Comparison of ENCODE assay signal across 8 mouse cellular contexts in the genomic region with DNA sequence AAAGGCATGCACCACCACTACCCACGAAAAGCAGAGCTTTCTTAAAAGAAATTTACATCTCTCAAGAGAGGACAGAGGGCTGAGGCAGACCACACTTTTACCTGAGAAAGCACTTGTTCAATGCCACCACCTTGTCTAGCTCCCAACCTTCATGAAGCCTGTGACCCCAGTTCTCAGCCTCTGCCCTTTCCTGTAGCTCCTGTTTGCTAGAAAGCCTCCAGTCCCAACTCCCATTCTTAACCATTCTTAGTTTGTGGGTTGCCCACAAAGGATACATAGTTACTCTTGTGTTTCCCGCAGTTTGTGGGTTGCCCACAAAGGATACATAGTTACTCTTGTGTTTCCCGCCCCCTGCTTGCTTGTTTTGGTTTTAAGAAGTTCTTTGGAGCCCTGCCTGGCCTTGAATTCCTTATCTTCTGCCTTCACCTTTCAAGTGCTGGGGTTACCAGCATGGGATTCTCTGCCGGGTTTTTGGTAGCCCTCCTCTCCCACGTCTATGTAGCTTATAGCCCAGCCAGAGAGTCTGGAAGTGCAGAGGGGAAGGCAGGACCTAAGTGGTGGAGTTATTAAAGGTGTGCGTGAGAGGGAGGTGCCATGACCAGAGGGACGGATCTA. TPM values are rescaled to one million over a fixed set of nuclear protein-coding genes. Genes with fewer than 3 reads are reported as not detected.
DNase-seq lines count a peak whose midpoint lies in the region; ATAC-seq and TF ChIP-seq lines count a peak whose summit lies in the region.

No protein-coding gene starts in this region.

- peaks cover 20% of the 10 kb centered on the region for H3K36me3 ChIP-seq in G1E (replicated peaks)
- H3K36me3 ChIP-seq in erythroblast, embryonic 14.5 days (ENCODE audit: control insufficient read depth): no peaks in the 10 kb centered on the region
- H3K36me3 ChIP-seq in midbrain, postnatal 0 days (ENCODE audit: insufficient read depth, low read length): no peaks in the 10 kb centered on the region

- H3K27ac ChIP-seq in midbrain, postnatal 0 days (ENCODE audit: low read depth, low read length): no peak overlapping the region

- H3K4me2 ChIP-seq in midbrain, postnatal 0 days (ENCODE audit: low read depth, low read length, poor library complexity, severe bottlenecking): no peak overlapping the region

- no peak overlapping the region for H3K9ac ChIP-seq in midbrain, postnatal 0 days (replicated peaks; ENCODE audit: low read length, poor library complexity, severe bottlenecking)

- H3K9me3 ChIP-seq in G1E (replicated peaks): no peaks in the 10 kb centered on the region
- no peaks in the 10 kb centered on the region for H3K9me3 ChIP-seq in erythroblast, embryonic 14.5 days (ENCODE audit: control insufficient read depth, low read length)
- H3K9me3 ChIP-seq in midbrain, postnatal 0 days (ENCODE audit: low read length): no peaks in the 10 kb centered on the region

- peaks cover 63% of the 10 kb centered on the region for H3K4me1 ChIP-seq in G1E (ENCODE audit: insufficient read depth, low read depth, low read length)
- H3K4me1 ChIP-seq in erythroblast, embryonic 14.5 days (ENCODE audit: control insufficient read depth): peaks cover 49% of the 10 kb centered on the region
- peaks cover 4% of the 10 kb centered on the region; the same call in 1 of the 2 replicates for H3K4me1 ChIP-seq in midbrain, postnatal 0 days (ENCODE audit: insufficient read depth, low read length)

- peaks cover 35% of the 10 kb centered on the region for H3K27me3 ChIP-seq in G1E (ENCODE audit: insufficient read depth, low read length)
- H3K27me3 ChIP-seq in erythroblast, embryonic 14.5 days (ENCODE audit: control insufficient read depth): peaks cover 51% of the 10 kb centered on the region
- peaks cover 64% of the 10 kb centered on the region for H3K27me3 ChIP-seq in midbrain, postnatal 0 days (ENCODE audit: insufficient read depth, low read length)

- H3K4me3 ChIP-seq in G1E (ENCODE audit: low read depth, low read length): peak overlapping the region; percentile 73
- H3K4me3 ChIP-seq in erythroblast, embryonic 14.5 days (replicated peaks): peak overlapping the region; percentile 71
- H3K4me3 ChIP-seq in midbrain, postnatal 0 days (ENCODE audit: low read depth, low read length): no peak overlapping the region

- 41% methylated on average over 7 of the region's 7 CpGs for WGBS in midbrain, postnatal 0 days

- DNase-seq in kidney, adult 18-20 months: peak; percentile 7
- no peak for DNase-seq in kidney, postnatal 36 days
- peak; percentile 22 for DNase-seq in G1E (ENCODE audit: low spot score)
- DNase-seq in layer of hippocampus, adult 11-12 months (ENCODE audit: low spot score): no peak
- no peak for DNase-seq in urinary bladder, postnatal 25 days (ENCODE audit: low spot score)
- no peak for DNase-seq in midbrain, postnatal 0 days (ENCODE audit: low spot score)

- ATAC-seq in G1E (ENCODE audit: extremely low read depth, insufficient number of reproducible peaks, low FRiP score, poor library complexity, severe bottlenecking): 0 out of 2 replicates have a peak, but pooled peaks have one; percentile 4
- peak; percentile 38 for ATAC-seq in megakaryocyte progenitor cell, adult 5-6 weeks (replicated peaks; ENCODE audit: poor library complexity)
- no peak for ATAC-seq in midbrain, postnatal 0 days (ENCODE audit: low FRiP score)

- no peak for TF ChIP-seq CTCF in G1E (IDR thresholded peaks at IDR 0.05; ENCODE audit: low read depth, low read length)
- no peak for TF ChIP-seq CTCF in midbrain, postnatal 0 days (IDR thresholded peaks at IDR 0.05)

RNA-seq across cellular contexts. Expression of a gene that starts 1.4 kb away (rescaled TPM):
- 54.7 and 66.4 TPM in 2 replicates for total RNA-seq in G1E (2014; fragmentation: Nextera tagmentation)
- total RNA-seq in G1E (2017): 39.7 and 46.3 TPM in 2 replicates
- 2.3 and 3.5 TPM in 2 replicates for polyA plus RNA-seq in G1E (2012)
- 0.01 and 0.02 TPM in 2 replicates for polyA plus RNA-seq in erythroblast, embryonic 14.5 days (2012)
- total RNA-seq in megakaryocyte progenitor cell, adult 5-6 weeks (2015): 62.9 and 69.5 TPM in 2 replicates
- total RNA-seq in megakaryocyte progenitor cell, adult 5-6 weeks (2017): 36.4 and 45.5 TPM in 2 replicates
- 6.9 and 9.0 TPM in 2 replicates for total RNA-seq in midbrain, postnatal 0 days (2014; rRNA removed)
- 0.64 and 0.74 TPM in 2 replicates for polyA plus RNA-seq in midbrain, postnatal 0 days (2015; fragmentation: Nextera tagmentation; extraction: Ambion mirVana)

RNA-seq across cellular contexts. Expression of a gene that starts 36.1 kb away (rescaled TPM):
- total RNA-seq in G1E (2014; fragmentation: Nextera tagmentation) (4.9 and 8.0 TPM in 2 replicates), G1E (2017) (4.4 and 6.9 TPM in 2 replicates)
- polyA plus RNA-seq in G1E (2012): 4.9 and 5.2 TPM in 2 replicates
- polyA plus RNA-seq in erythroblast, embryonic 14.5 days (2012): not detected in 2 replicates
- 0.17 and 0.72 TPM in 2 replicates for total RNA-seq in megakaryocyte progenitor cell, adult 5-6 weeks (2015)
- total RNA-seq in megakaryocyte progenitor cell, adult 5-6 weeks (2017): 0.34 TPM in 1 of 2 replicates, not detected in the other
- 8.3 and 9.0 TPM in 2 replicates for total RNA-seq in midbrain, postnatal 0 days (2014; rRNA removed)
- polyA plus RNA-seq in midbrain, postnatal 0 days (2015; fragmentation: Nextera tagmentation; extraction: Ambion mirVana): 7.0 and 7.6 TPM in 2 replicates

RNA-seq across cellular contexts. Expression of a gene that starts 36.2 kb away (rescaled TPM):
- 14.5 and 22.4 TPM in 2 replicates for total RNA-seq in G1E (2014; fragmentation: Nextera tagmentation)
- 13.2 and 17.8 TPM in 2 replicates for total RNA-seq in G1E (2017)
- polyA plus RNA-seq in G1E (2012): 26.5 and 26.6 TPM in 2 replicates
- 0.02 and 0.15 TPM in 2 replicates for polyA plus RNA-seq in erythroblast, embryonic 14.5 days (2012)
- total RNA-seq in megakaryocyte progenitor cell, adult 5-6 weeks (2015): 2.9 and 5.4 TPM in 2 replicates
- 3.9 and 4.6 TPM in 2 replicates for total RNA-seq in megakaryocyte progenitor cell, adult 5-6 weeks (2017)
- 5.4 and 7.3 TPM in 2 replicates for total RNA-seq in midbrain, postnatal 0 days (2014; rRNA removed)
- polyA plus RNA-seq in midbrain, postnatal 0 days (2015; fragmentation: Nextera tagmentation; extraction: Ambion mirVana): 5.2 and 5.4 TPM in 2 replicates

Comparison
In these comparisons a context has a peak if more than half of its experiments do, and no peak if none do; other contexts are left out.
1. DNase-seq: peak in kidney, adult 18-20 months (single experiment) and G1E (single experiment); none in kidney, postnatal 36 days (0 of 2), layer of hippocampus, adult 11-12 months (single experiment), urinary bladder, postnatal 25 days (single experiment) and midbrain, postnatal 0 days (single experiment).